Mouse (Mus musculus) c-Kit-negative CD71-positive TER-119-positive erythroid progenitor cells, embryonic 14.5 days (primary cell): ENCODE measurements at regions not wholly inside any gene's neighbourhood (a gene's known extent, or its start where the extent isn't known, plus 50 kb on each side); places are given as distances from the start of the nearest gene placed in this dataset.

Experiments
- DNase-seq: peaks from one replicate; pipeline ENCODE4 v3.0.0-alpha.2; 2013; ENCODE audit warnings: low read depth, low spot score

GRCm38 (mm10) chr4:64811974-64812373, 312.0 kb upstream of the Pappa start:
- DNase-seq: no peak

DNA sequence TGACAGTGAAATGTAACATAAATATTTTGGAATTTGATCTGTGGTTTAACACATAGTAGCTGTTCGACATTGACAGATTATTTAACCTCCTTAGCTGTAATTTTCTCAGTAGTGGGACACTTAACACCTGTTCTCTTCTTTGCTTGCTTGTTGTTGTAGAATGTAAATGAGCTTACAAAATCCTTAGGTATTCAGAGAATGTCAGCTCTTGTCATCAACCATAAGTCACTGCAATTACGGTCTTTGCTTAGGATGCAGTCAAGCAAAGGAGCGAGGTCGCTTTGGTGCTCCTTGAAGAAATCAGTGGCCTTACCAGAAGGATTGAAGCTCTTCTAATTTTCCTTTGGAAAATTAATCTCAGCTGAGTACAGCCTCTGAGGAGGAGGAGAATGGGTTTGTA, 311.2 kb upstream of the Pappa start:
- DNase-seq: no peak

- DNase-seq: no peak
These were observed 291.1 kb upstream of the Pappa start for GRCm38 (mm10) chr4:64832882-64833281.

DNA sequence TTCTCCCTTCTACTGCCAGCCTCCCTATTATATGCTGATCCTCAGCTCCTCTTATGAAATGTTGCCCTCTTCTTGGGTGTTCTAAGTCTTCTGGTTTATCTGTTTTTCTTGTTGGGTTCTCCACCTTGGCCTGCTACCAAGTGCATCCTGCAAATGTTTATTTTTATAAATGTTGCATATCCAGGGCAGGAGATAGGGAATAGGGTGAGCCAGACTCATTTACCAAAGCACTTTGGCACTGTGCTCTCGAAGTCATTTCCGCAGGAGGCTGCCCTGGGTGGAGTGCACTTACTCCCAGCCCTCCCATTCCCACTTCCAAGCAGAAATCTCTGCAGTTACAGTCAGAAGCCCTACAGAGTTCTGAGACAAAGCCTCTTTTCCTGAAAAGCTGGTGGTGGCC, 249.5 kb upstream of the Pappa start:
- DNase-seq: no peak

- DNase-seq: no peak
These were observed 247.1 kb upstream of the Pappa start for GRCm38 (mm10) chr4:64876924-64877323.

GRCm38 (mm10) chr4:64897935-64898334, 226.0 kb upstream of the Pappa start:
- DNase-seq: no peak

- no peak for DNase-seq
These were observed 222.7 kb upstream of the Pappa start for GRCm38 (mm10) chr4:64901091-64901845.

DNA sequence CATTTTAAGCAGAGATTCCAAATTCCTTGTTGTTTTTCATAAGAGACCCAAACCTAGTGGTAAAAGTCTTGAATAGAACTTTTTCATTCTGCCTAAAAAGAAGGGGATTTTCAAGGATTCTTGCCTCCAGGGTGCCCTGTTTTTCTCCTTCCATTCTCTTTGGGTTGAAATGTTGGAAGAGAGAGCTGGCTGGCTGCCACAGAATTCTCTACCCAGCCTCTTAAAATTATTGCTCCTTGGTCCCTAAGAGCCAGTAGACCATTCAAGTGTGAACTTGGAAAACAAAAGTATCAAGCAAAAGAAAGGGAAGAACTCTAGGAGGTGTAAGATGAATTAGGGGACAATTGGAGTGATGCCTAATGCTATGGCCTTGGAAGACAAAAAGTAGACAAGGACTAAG, 200.2 kb upstream of the Pappa start:
- DNase-seq: no peak

DNA sequence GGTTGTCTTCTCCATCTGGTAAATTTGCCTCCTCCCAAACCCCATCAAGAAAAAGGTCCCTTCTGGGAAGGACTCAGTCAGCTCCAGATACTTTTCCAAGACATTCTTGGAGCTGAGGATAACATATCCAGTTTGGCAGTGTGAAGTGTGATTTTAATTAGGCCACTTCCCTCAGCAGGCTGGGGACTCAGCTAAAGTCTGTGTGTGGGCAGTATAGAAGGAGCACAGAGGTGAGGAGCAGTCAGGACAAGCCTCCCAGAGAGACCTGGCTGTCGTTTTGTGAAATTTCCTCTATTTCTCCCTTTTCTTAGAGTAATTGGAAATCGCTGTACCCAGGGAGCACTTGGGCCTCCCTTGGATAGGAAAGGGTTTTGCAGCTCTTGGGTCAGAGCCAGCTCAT, 195.4 kb upstream of the Pappa start:
- DNase-seq: no peak

- no peak for DNase-seq
These were observed 178.4 kb upstream of the Pappa start for GRCm38 (mm10) chr4:64945547-64945946.

DNA sequence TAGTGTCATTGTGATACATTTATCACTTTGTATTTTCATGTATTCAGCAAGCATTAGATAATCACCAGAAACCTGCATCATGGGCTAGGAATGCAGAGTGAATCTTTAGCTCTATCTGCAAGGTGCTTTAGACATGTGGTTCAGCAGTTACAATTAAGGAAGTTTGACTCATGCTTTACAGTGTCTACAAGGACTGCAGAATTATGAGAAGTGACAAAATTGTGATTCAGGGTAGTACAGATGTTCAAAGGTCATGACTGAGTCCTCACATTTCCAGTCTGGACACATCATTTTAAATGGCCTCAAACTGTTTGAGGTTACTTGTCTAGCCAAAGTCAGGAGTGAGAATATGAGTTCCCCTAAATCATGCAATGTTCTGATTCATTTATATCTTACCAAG, 171.3 kb upstream of the Pappa start:
- DNase-seq: no peak

DNA sequence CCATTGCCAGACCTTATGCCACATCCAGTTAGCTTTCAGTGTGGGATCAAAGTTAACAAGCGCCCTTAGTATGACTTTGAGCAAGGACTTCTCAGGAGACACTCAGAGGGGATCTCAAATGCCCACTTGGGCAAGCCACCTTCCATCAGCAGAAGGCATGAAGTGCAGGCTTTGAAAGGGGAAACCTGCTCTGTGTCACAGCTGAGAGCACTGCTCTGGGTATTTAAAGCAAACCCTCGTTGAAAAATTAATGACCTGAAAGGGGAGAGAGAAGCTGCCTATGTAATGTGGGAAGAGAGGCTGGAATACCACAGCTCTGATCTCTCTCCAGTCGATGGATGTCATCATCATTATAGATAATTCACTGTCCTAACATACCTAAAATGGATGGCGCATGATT, 165.1 kb upstream of the Pappa start:
- DNase-seq: no peak

DNA sequence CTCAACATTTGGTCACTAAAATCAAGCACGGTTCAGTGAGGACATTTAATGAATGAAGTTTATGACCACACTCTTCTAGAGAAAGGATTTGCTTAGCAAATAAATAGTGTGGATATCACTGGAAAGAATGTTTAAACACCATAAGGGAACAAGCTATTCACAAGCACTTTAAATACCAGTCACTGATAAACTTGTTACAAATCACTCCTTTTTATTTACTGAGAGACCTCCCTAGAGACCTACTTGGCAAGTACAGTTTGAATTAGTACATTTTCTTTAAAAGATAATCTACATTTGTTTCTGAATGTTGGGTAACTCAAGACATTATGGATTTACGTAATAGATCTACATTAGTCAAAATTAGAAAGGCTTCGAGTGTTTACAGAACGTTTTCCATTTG, 162.2 kb upstream of the Pappa start:
- DNase-seq: no peak
